Mouse (Mus musculus): ENCODE data around the gene Xdh. TPM values are rescaled to one million over a fixed set of nuclear protein-coding genes. Genes with fewer than 3 reads are reported as not detected.

The Xdh gene
- polyA plus RNA-seq, 1 experiment from 2014 or later: 0.11 TPM

GRCm38 (mm10) chr17:73948801-73949200 lies 1.2 kb downstream of the Xdh start:
- Histone ChIP-seq H3K27me3 (ENCODE audit: control insufficient read depth, insufficient read depth, low read length) (no peaks in the 10 kb centered on the region), H3K4me3 (ENCODE audit: low read depth, low read length) (no peak overlapping the region), H3K9ac (ENCODE audit: low read length) (no peak overlapping the region), H3K27ac (ENCODE audit: low read depth, low read length) (no peak overlapping the region), H3K9me3 (ENCODE audit: control insufficient read depth, low read length) (no peaks in the 10 kb centered on the region), H3K4me2 (ENCODE audit: low read depth, low read length, severe bottlenecking) (no peak overlapping the region), H3K4me1 (replicated peaks; ENCODE audit: control insufficient read depth, insufficient read depth, low read length) (no peaks in the 10 kb centered on the region), H3K36me3 (ENCODE audit: control insufficient read depth, insufficient read depth, low read length) (no peaks in the 10 kb centered on the region)
- ATAC-seq (replicated peaks; ENCODE audit: low FRiP score) (no peak), DNase-seq (ENCODE audit: low spot score) (no peak)
- WGBS: 86% methylated on average over 2 of the region's 2 CpGs

GRCm38 (mm10) chr17:73948039-73948438 lies 2.0 kb downstream of the Xdh start:
- DNase-seq (ENCODE audit: low spot score): no peak
- H3K36me3 ChIP-seq (ENCODE audit: control insufficient read depth, insufficient read depth, low read length): no peaks in the 10 kb centered on the region

GRCm38 (mm10) chr17:73946856-73947255 lies 3.1 kb downstream of the Xdh start:
- H3K4me3 ChIP-seq (ENCODE audit: low read depth, low read length): no peak overlapping the region
- WGBS: 92% methylated on average over 5 of the region's 5 CpGs
- no peak overlapping the region for H3K9ac ChIP-seq (ENCODE audit: low read length)
- H3K36me3 ChIP-seq (ENCODE audit: control insufficient read depth, insufficient read depth, low read length): no peaks in the 10 kb centered on the region
- DNase-seq (ENCODE audit: low spot score) (no peak), ATAC-seq (replicated peaks; ENCODE audit: low FRiP score) (no peak)
- H3K27me3 ChIP-seq (ENCODE audit: control insufficient read depth, insufficient read depth, low read length): no peaks in the 10 kb centered on the region
- H3K4me2 ChIP-seq (ENCODE audit: low read depth, low read length, severe bottlenecking): no peak overlapping the region
- H3K27ac ChIP-seq (ENCODE audit: low read depth, low read length): no peak overlapping the region
- H3K4me1 ChIP-seq (replicated peaks; ENCODE audit: control insufficient read depth, insufficient read depth, low read length): no peaks in the 10 kb centered on the region
- no peaks in the 10 kb centered on the region for H3K9me3 ChIP-seq (ENCODE audit: control insufficient read depth, low read length)

More at GRCm38 (mm10) chr17:73948039-73948438, 2.0 kb downstream of the Xdh start:
- no peaks in the 10 kb centered on the region for H3K9me3 ChIP-seq (ENCODE audit: control insufficient read depth, low read length)
- no peak overlapping the region for H3K9ac ChIP-seq (ENCODE audit: low read length)
- no peak for ATAC-seq (replicated peaks; ENCODE audit: low FRiP score)
- no peak overlapping the region for H3K27ac ChIP-seq (ENCODE audit: low read depth, low read length)
- 94% methylated on average over 3 of the region's 3 CpGs for WGBS
- H3K4me2 ChIP-seq (ENCODE audit: low read depth, low read length, severe bottlenecking): no peak overlapping the region
- no peaks in the 10 kb centered on the region for H3K27me3 ChIP-seq (ENCODE audit: control insufficient read depth, insufficient read depth, low read length)
- H3K4me1 ChIP-seq (replicated peaks; ENCODE audit: control insufficient read depth, insufficient read depth, low read length): no peaks in the 10 kb centered on the region
- no peak overlapping the region for H3K4me3 ChIP-seq (ENCODE audit: low read depth, low read length)

- no peak overlapping the region for H3K4me2 ChIP-seq (ENCODE audit: low read depth, low read length, severe bottlenecking)
- ATAC-seq (replicated peaks; ENCODE audit: low FRiP score) (no peak), DNase-seq (ENCODE audit: low spot score) (no peak)
- no peak overlapping the region for H3K27ac ChIP-seq (ENCODE audit: low read depth, low read length)
- no peak overlapping the region for H3K9ac ChIP-seq (ENCODE audit: low read length)
- WGBS: 92% methylated on average over 5 of the region's 5 CpGs
- no peaks in the 10 kb centered on the region for H3K36me3 ChIP-seq (ENCODE audit: control insufficient read depth, insufficient read depth, low read length)
- no peak overlapping the region for H3K4me3 ChIP-seq (ENCODE audit: low read depth, low read length)
- H3K9me3 ChIP-seq (ENCODE audit: control insufficient read depth, low read length): no peaks in the 10 kb centered on the region
- no peaks in the 10 kb centered on the region for H3K4me1 ChIP-seq (replicated peaks; ENCODE audit: control insufficient read depth, insufficient read depth, low read length)
- H3K27me3 ChIP-seq (ENCODE audit: control insufficient read depth, insufficient read depth, low read length): no peaks in the 10 kb centered on the region
These were observed 5.3 kb downstream of the Xdh start for GRCm38 (mm10) chr17:73944661-73945060.

- H3K4me2 ChIP-seq (ENCODE audit: low read depth, low read length, severe bottlenecking): no peak overlapping the region
- DNase-seq (ENCODE audit: low spot score) (no peak), ATAC-seq (replicated peaks; ENCODE audit: low FRiP score) (no peak)
- 88% methylated on average over 3 of the region's 3 CpGs for WGBS
- no peaks in the 10 kb centered on the region for H3K27me3 ChIP-seq (ENCODE audit: control insufficient read depth, insufficient read depth, low read length)
- H3K4me1 ChIP-seq (replicated peaks; ENCODE audit: control insufficient read depth, insufficient read depth, low read length): no peaks in the 10 kb centered on the region
- no peaks in the 10 kb centered on the region for H3K36me3 ChIP-seq (ENCODE audit: control insufficient read depth, insufficient read depth, low read length)
- no peak overlapping the region for H3K27ac ChIP-seq (ENCODE audit: low read depth, low read length)
- no peaks in the 10 kb centered on the region for H3K9me3 ChIP-seq (ENCODE audit: control insufficient read depth, low read length)
- H3K4me3 ChIP-seq (ENCODE audit: low read depth, low read length): no peak overlapping the region
- H3K9ac ChIP-seq (ENCODE audit: low read length): no peak overlapping the region
These were observed 7.6 kb downstream of the Xdh start for GRCm38 (mm10) chr17:73942268-73942962.

GRCm38 (mm10) chr17:73941816-73942215 lies 8.2 kb downstream of the Xdh start:
- ATAC-seq (replicated peaks; ENCODE audit: low FRiP score) (no peak), DNase-seq (ENCODE audit: low spot score) (no peak)
- no peaks in the 10 kb centered on the region for H3K27me3 ChIP-seq (ENCODE audit: control insufficient read depth, insufficient read depth, low read length)
- no peaks in the 10 kb centered on the region for H3K9me3 ChIP-seq (ENCODE audit: control insufficient read depth, low read length)
- no peak overlapping the region for H3K27ac ChIP-seq (ENCODE audit: low read depth, low read length)
- no peaks in the 10 kb centered on the region for H3K36me3 ChIP-seq (ENCODE audit: control insufficient read depth, insufficient read depth, low read length)
- WGBS: 81% methylated on average over 3 of the region's 3 CpGs
- no peak overlapping the region for H3K9ac ChIP-seq (ENCODE audit: low read length)
- H3K4me3 ChIP-seq (ENCODE audit: low read depth, low read length): no peak overlapping the region
- no peaks in the 10 kb centered on the region for H3K4me1 ChIP-seq (replicated peaks; ENCODE audit: control insufficient read depth, insufficient read depth, low read length)
- no peak overlapping the region for H3K4me2 ChIP-seq (ENCODE audit: low read depth, low read length, severe bottlenecking)

GRCm38 (mm10) chr17:73937073-73937472 lies 12.9 kb downstream of the Xdh start:
- no peak for DNase-seq (ENCODE audit: low spot score)
- WGBS: 91% methylated on average over 7 of the region's 7 CpGs

GRCm38 (mm10) chr17:73935163-73935562 lies 14.8 kb downstream of the Xdh start:
- no peak for ATAC-seq (replicated peaks; ENCODE audit: low FRiP score)
- 88% methylated on average over 4 of the region's 4 CpGs for WGBS
- H3K27ac ChIP-seq (ENCODE audit: low read depth, low read length): no peak overlapping the region

More at GRCm38 (mm10) chr17:73937073-73937472, 12.9 kb downstream of the Xdh start:
- Histone ChIP-seq H3K9me3 (ENCODE audit: control insufficient read depth, low read length) (no peaks in the 10 kb centered on the region), H3K9ac (ENCODE audit: low read length) (no peak overlapping the region), H3K27ac (ENCODE audit: low read depth, low read length) (no peak overlapping the region), H3K4me1 (replicated peaks; ENCODE audit: control insufficient read depth, insufficient read depth, low read length) (no peaks in the 10 kb centered on the region), H3K36me3 (ENCODE audit: control insufficient read depth, insufficient read depth, low read length) (no peaks in the 10 kb centered on the region), H3K27me3 (ENCODE audit: control insufficient read depth, insufficient read depth, low read length) (no peaks in the 10 kb centered on the region), H3K4me3 (ENCODE audit: low read depth, low read length) (no peak overlapping the region), H3K4me2 (ENCODE audit: low read depth, low read length, severe bottlenecking) (no peak overlapping the region)
- ATAC-seq (replicated peaks; ENCODE audit: low FRiP score): no peak

GRCm38 (mm10) chr17:73934281-73934680 lies 15.7 kb downstream of the Xdh start:
- Histone ChIP-seq H3K9me3 (ENCODE audit: control insufficient read depth, low read length) (no peaks in the 10 kb centered on the region), H3K4me2 (ENCODE audit: low read depth, low read length, severe bottlenecking) (no peak overlapping the region), H3K4me1 (replicated peaks; ENCODE audit: control insufficient read depth, insufficient read depth, low read length) (no peaks in the 10 kb centered on the region), H3K36me3 (ENCODE audit: control insufficient read depth, insufficient read depth, low read length) (no peaks in the 10 kb centered on the region), H3K27ac (ENCODE audit: low read depth, low read length) (no peak overlapping the region), H3K27me3 (ENCODE audit: control insufficient read depth, insufficient read depth, low read length) (no peaks in the 10 kb centered on the region), H3K4me3 (ENCODE audit: low read depth, low read length) (no peak overlapping the region), H3K9ac (ENCODE audit: low read length) (no peak overlapping the region)
- DNase-seq (ENCODE audit: low spot score) (no peak), ATAC-seq (replicated peaks; ENCODE audit: low FRiP score) (no peak)
- 87% methylated on average over 4 of the region's 4 CpGs for WGBS

More at GRCm38 (mm10) chr17:73935163-73935562, 14.8 kb downstream of the Xdh start:
- Histone ChIP-seq H3K36me3 (ENCODE audit: control insufficient read depth, insufficient read depth, low read length) (no peaks in the 10 kb centered on the region), H3K9ac (ENCODE audit: low read length) (no peak overlapping the region), H3K4me2 (ENCODE audit: low read depth, low read length, severe bottlenecking) (no peak overlapping the region), H3K4me3 (ENCODE audit: low read depth, low read length) (no peak overlapping the region), H3K9me3 (ENCODE audit: control insufficient read depth, low read length) (no peaks in the 10 kb centered on the region), H3K27me3 (ENCODE audit: control insufficient read depth, insufficient read depth, low read length) (no peaks in the 10 kb centered on the region), H3K4me1 (replicated peaks; ENCODE audit: control insufficient read depth, insufficient read depth, low read length) (no peaks in the 10 kb centered on the region)
- DNase-seq (ENCODE audit: low spot score): no peak
